Mouse (Mus musculus) lung, postnatal 0 days (tissue): ENCODE results near the gene Sptb. TPM values are rescaled to one million over a fixed set of nuclear protein-coding genes. Genes with fewer than 3 reads are reported as not detected.
A peak's percentile ranks its signal among the peaks of the same experiment; 100 is the strongest.

ENCODE experiments used
- ATAC-seq: fragments of 200-750 bp; cut with Nextera tagmentation; 2 replicates; pipeline ENCODE4 v1.8.0; 2017; ENCODE audit warnings: moderate library complexity
- DNase-seq: peaks from one replicate; pipeline ENCODE4 v3.0.0-alpha.2; 2016; ENCODE audit warnings: low spot score
- H3K27ac ChIP-seq: fragments of 300-500 bp; sonication (generic); 2 replicates; pipeline ENCODE4 v1.5.1; 2014; ENCODE audit warnings: antibody characterized with exemption, mild to moderate bottlenecking, low read length, mixed read lengths
- H3K27me3 ChIP-seq: fragments of 300-500 bp; sonication (generic); replicated peaks from 2 replicates; pipeline ENCODE4 v1.6.1; 2014; ENCODE audit warnings: low read length, mixed read lengths; ENCODE audit not compliant: insufficient read depth
- H3K36me3 ChIP-seq: fragments of 300-500 bp; sonication (generic); 2 replicates; pipeline ENCODE4 v1.6.1; 2014; ENCODE audit warnings: low read length, mixed read lengths; ENCODE audit not compliant: insufficient read depth
- H3K4me1 ChIP-seq: fragments of 300-500 bp; sonication (generic); 2 replicates; pipeline ENCODE4 v1.6.1; 2014; ENCODE audit warnings: antibody characterized with exemption, low read depth, low read length, mixed read lengths; ENCODE audit not compliant: insufficient read depth
- H3K4me2 ChIP-seq: fragments of 300-500 bp; sonication (generic); replicated peaks from 2 replicates; pipeline ENCODE4 v1.6.1; 2014; ENCODE audit warnings: low read depth, mild to moderate bottlenecking, low read length, moderate library complexity, mixed read lengths
- H3K4me3 ChIP-seq: fragments of 300-500 bp; sonication (generic); 2 replicates; pipeline ENCODE4 v1.5.1; 2014; ENCODE audit warnings: low read depth, low read length
- H3K9ac ChIP-seq: fragments of 300-500 bp; sonication (generic); replicated peaks from 2 replicates; pipeline ENCODE4 v1.6.1; 2014; ENCODE audit warnings: low read depth, mild to moderate bottlenecking
- H3K9me3 ChIP-seq: fragments of 300-500 bp; sonication (generic); 2 replicates; pipeline ENCODE4 v1.6.1; 2016; ENCODE audit warnings: low read length, mixed read lengths
- CTCF ChIP-seq: IDR thresholded peaks from 2 replicates; pipeline ENCODE4 v1.5.1; 2016; ENCODE audit warnings: antibody characterized with exemption, mild to moderate bottlenecking
- EP300 ChIP-seq: IDR thresholded peaks from 2 replicates; pipeline ENCODE4 v1.6.1; 2016; ENCODE audit warnings: antibody characterized with exemption, mild to moderate bottlenecking, control low read depth
- WGBS: fragments of 180-500 bp; shearing (Covaris S2); extraction: QIAGEN DNeasy Blood & Tissue Kit; methylation state at CpG from one replicate; pipeline ENCODE4 v1.1.7; 2014; 5-methylcytosine and 5-hydroxymethylcytosine counted together
- polyA plus RNA-seq: library from polyadenylated mRNA; unstranded; fragments of >200 nt; fragmentation: Nextera tagmentation; extraction: Ambion mirVana; gene quantifications from 2 replicates; pipeline ENCODE4 v1.2.1, GENCODE M21; 2015

Sptb gene
- polyA plus RNA-seq, 1 experiment from 2014 or later: 0.35 TPM

GRCm38 (mm10) chr12:76718384-76718783 is 8.0 kb upstream of the Sptb start:
- no peaks in the 10 kb centered on the region for H3K36me3 ChIP-seq
- H3K27ac ChIP-seq: no peak overlapping the region
- H3K9ac ChIP-seq: no peak overlapping the region
- no peaks in the 10 kb centered on the region for H3K9me3 ChIP-seq
- DNase-seq (no peak), ATAC-seq (no peak)
- H3K4me2 ChIP-seq: no peak overlapping the region
- TF ChIP-seq EP300: no peak
- no peaks in the 10 kb centered on the region; the same call in 1 of the 2 replicates for H3K27me3 ChIP-seq
- WGBS: 81% methylated on average over 4 of the region's 4 CpGs
- no peak overlapping the region for H3K4me3 ChIP-seq
- H3K4me1 ChIP-seq: no peaks in the 10 kb centered on the region

- no peaks in the 10 kb centered on the region for H3K4me1 ChIP-seq
- DNase-seq (peak; percentile 48), ATAC-seq (peak; percentile 76)
- H3K27me3 ChIP-seq: peaks cover 21% of the 10 kb centered on the region
- no peak for TF ChIP-seq CTCF
- no peak for TF ChIP-seq EP300
- no peaks in the 10 kb centered on the region for H3K36me3 ChIP-seq
- H3K27ac ChIP-seq: no peak overlapping the region
- peak overlapping the region; percentile 62 for H3K4me3 ChIP-seq
- WGBS: 2% methylated on average over 33 of the region's 55 CpGs
- H3K9me3 ChIP-seq: no peaks in the 10 kb centered on the region
- H3K9ac ChIP-seq: peak overlapping the region; percentile 12; the same call in 1 of the 2 replicates
- peak overlapping the region; percentile 100 for H3K4me2 ChIP-seq
These were observed 474 bp downstream of the Sptb start for GRCm38 (mm10) chr12:76709795-76710350.

- peak; percentile 51 for ATAC-seq
- WGBS: 8% methylated on average over 22 of the region's 34 CpGs
- peaks cover 21% of the 10 kb centered on the region for H3K27me3 ChIP-seq
- H3K4me1 ChIP-seq: no peaks in the 10 kb centered on the region
- no peak overlapping the region for H3K27ac ChIP-seq
- peak overlapping the region; percentile 62 for H3K4me3 ChIP-seq
- no peak for TF ChIP-seq CTCF
- no peak for TF ChIP-seq EP300
- H3K9ac ChIP-seq: peak overlapping the region; percentile 12; the same call in 1 of the 2 replicates
- peak overlapping the region; percentile 100 for H3K4me2 ChIP-seq
- H3K36me3 ChIP-seq: no peaks in the 10 kb centered on the region
- DNase-seq: peak; percentile 45
- H3K9me3 ChIP-seq: no peaks in the 10 kb centered on the region
These were observed 1.2 kb downstream of the Sptb start for GRCm38 (mm10) chr12:76708956-76709794.

- DNase-seq (no peak), ATAC-seq (no peak)
- TF ChIP-seq EP300 (no peak), CTCF (no peak)
- Histone ChIP-seq H3K4me2 (no peak overlapping the region), H3K4me3 (no peak overlapping the region), H3K36me3 (no peaks in the 10 kb centered on the region), H3K4me1 (no peaks in the 10 kb centered on the region), H3K27me3 (peaks cover 21% of the 10 kb centered on the region), H3K9ac (no peak overlapping the region), H3K27ac (no peak overlapping the region), H3K9me3 (no peaks in the 10 kb centered on the region)
- WGBS: 67% methylated on average over 3 of the region's 3 CpGs
These were observed 2.2 kb downstream of the Sptb start for GRCm38 (mm10) chr12:76708181-76708580.

GRCm38 (mm10) chr12:76696380-76696935 is 13.9 kb downstream of the Sptb start:
- Histone ChIP-seq H3K27me3 (no peaks in the 10 kb centered on the region), H3K9ac (no peak overlapping the region), H3K4me2 (no peak overlapping the region), H3K4me3 (no peak overlapping the region), H3K4me1 (no peaks in the 10 kb centered on the region), H3K9me3 (no peaks in the 10 kb centered on the region), H3K27ac (no peak overlapping the region), H3K36me3 (no peaks in the 10 kb centered on the region)
- TF ChIP-seq CTCF (no peak), EP300 (no peak)
- DNase-seq: no peak
- 61% methylated on average over 13 of the region's 13 CpGs for WGBS
- no peak for ATAC-seq

GRCm38 (mm10) chr12:76695773-76696172 is 14.6 kb downstream of the Sptb start:
- no peaks in the 10 kb centered on the region for H3K9me3 ChIP-seq
- no peaks in the 10 kb centered on the region for H3K27me3 ChIP-seq
- no peak overlapping the region for H3K4me3 ChIP-seq
- no peak for DNase-seq
- no peak for TF ChIP-seq EP300
- TF ChIP-seq CTCF: no peak
- no peak for ATAC-seq
- no peak overlapping the region for H3K27ac ChIP-seq
- no peaks in the 10 kb centered on the region for H3K36me3 ChIP-seq
- no peak overlapping the region for H3K4me2 ChIP-seq
- no peaks in the 10 kb centered on the region for H3K4me1 ChIP-seq
- 60% methylated on average over 5 of the region's 5 CpGs for WGBS
- no peak overlapping the region for H3K9ac ChIP-seq
